Mouse (Mus musculus) c-Kit-positive CD71-negative TER-119-negative erythroid progenitor cells, embryonic 14.5 days (primary cell): ENCODE measurements at regions not wholly inside any gene's neighbourhood (a gene's known extent, or its start where the extent isn't known, plus 50 kb on each side); places are given as distances from the start of the nearest gene placed in this dataset.

ENCODE experiments used
- DNase-seq: peaks from one replicate; pipeline ENCODE4 v3.0.0-alpha.2; 2013; ENCODE audit warnings: low read depth

GRCm38 (mm10) chr4:62889708-62890107 lies 75.7 kb upstream of the Zfp618 start:
- no peak for DNase-seq

- DNase-seq = no peak
These were observed 74.5 kb upstream of the Zfp618 start for GRCm38 (mm10) chr4:62890588-62891580.

- no peak for DNase-seq
These were observed 52.5 kb upstream of the Zfp618 start for GRCm38 (mm10) chr4:62912891-62913290.
